Mouse (Mus musculus) hematopoietic multipotent progenitor cell, adult 10-12 weeks (in vitro differentiated cells): Measurements from ENCODE around the gene Sult6b2. TPM values are rescaled to one million over a fixed set of nuclear protein-coding genes. Genes with fewer than 3 reads are reported as not detected.

Source experiments
- polyA plus RNA-seq: library from polyadenylated mRNA; stranded (reverse); fragments of >175 nt; gene quantifications from 2 replicates; pipeline ENCODE4 v1.2.3, GENCODE M21; 2012; ENCODE audit warnings: low replicate concordance

Gene Sult6b2
- polyA plus RNA-seq = 0.06 TPM in 1 of 2 replicates, not detected in the other

GRCm38 (mm10) chr6:142804402-142804801 is at the start of gene Sult6b2:
Sult6b2 (minus strand) TSS chr6:142804502.

GRCm38 (mm10) chr6:142756507-142757333 is 47.6 kb downstream of the Sult6b2 start, which contains the start of gene Cmas:
Cmas (plus strand) TSS chr6:142756686.

Other genes with a start within 250 kb of the Sult6b2 start
- 2.4 and 4.0 TPM in 2 replicates for gene Kcnj8, start 232.9 kb downstream of the Sult6b2 start, polyA plus RNA-seq
- gene Abcc9, start 102.2 kb downstream of the Sult6b2 start, polyA plus RNA-seq = 0.04 TPM in 1 of 2 replicates, not detected in the other
- 31.0 and 39.6 TPM in 2 replicates for gene Cmas, start 47.8 kb downstream of the Sult6b2 start, polyA plus RNA-seq
- 3.5 and 8.6 TPM in 2 replicates for gene St8sia1, start 159.9 kb upstream of the Sult6b2 start, polyA plus RNA-seq